Mouse (Mus musculus) neural tube, embryonic 10.5 days (tissue): ENCODE data around the gene Clic4.

Source experiments
- DNase-seq: peaks from one replicate; pipeline ENCODE4 v3.0.0-alpha.2; 2017; ENCODE audit warnings: low spot score; ENCODE audit errors: extremely low spot score

Gene Clic4

GRCm38 (mm10) chr4:135258521-135258920 lies 14.1 kb downstream of the Clic4 start:
- DNase-seq = no peak

GRCm38 (mm10) chr4:135257881-135258476 lies 14.6 kb downstream of the Clic4 start:
- DNase-seq = no peak

DNA sequence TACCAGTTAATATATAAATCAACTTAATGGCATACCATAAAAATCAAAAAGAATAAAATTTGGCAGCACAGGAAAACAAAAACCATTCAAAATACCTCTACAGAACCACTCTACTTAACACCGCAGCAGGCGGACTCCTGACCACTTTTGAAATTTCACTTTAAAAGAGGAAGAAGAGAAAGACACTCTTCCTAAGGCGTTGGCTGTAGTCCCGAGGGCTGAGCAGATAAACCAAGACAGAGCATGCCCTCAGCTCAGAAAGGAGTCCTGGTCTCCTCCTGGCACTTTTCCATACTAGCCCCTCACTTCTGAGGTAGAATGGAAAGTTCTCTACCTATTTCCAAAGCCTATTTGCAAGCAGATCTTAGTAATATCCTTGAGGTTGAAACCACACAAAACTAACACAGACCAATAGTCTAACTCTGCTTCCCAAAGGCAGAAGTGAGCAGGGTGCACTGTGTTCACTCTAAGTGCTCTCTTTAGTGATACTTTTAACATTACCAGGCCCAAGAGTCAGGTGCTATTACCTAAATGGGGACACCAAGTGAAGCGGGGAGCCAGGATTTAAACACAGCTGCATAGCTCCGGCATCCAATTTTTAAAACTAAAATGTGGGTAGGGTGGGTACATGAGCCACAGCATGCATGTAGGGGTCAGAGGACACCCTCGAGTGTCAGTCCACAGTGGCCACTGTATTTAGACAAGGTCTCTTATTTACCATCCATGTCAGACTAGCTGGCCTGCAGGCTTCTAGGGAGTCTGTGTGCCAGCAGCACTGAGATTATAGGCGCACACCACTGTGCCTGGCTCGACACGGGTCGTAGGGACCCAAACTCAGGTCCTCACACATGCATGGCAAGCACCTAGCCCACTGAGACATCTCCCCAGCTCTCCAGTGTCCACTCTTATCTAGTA lies 15.8 kb downstream of the Clic4 start:
- DNase-seq = no peak

- DNase-seq = no peak
Observed at GRCm38 (mm10) chr4:135254770-135255169, 17.8 kb downstream of the Clic4 start.

- no peak for DNase-seq
Observed at GRCm38 (mm10) chr4:135254321-135254720, 18.3 kb downstream of the Clic4 start.

GRCm38 (mm10) chr4:135253239-135254039 lies 19.2 kb downstream of the Clic4 start:
- no peak for DNase-seq

DNA sequence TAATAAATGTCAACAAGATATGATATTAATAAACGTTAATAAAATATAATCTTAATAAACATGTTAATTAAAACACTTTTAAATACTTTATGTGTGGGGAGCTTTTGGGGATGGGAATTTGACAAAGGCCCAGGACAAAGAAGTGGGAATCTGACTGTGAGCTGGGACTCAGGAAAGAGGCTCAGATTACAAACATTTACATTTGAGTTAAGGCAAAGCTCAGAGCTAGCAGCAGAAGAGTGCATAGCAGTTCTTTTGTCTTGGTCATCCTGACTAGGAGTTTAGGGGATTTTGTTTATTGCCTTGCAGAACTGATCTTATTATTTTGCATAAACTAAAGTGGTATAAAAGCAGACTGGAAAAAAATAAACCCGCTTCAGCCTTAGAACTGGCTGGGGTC lies 20.8 kb downstream of the Clic4 start:
- no peak for DNase-seq

DNA sequence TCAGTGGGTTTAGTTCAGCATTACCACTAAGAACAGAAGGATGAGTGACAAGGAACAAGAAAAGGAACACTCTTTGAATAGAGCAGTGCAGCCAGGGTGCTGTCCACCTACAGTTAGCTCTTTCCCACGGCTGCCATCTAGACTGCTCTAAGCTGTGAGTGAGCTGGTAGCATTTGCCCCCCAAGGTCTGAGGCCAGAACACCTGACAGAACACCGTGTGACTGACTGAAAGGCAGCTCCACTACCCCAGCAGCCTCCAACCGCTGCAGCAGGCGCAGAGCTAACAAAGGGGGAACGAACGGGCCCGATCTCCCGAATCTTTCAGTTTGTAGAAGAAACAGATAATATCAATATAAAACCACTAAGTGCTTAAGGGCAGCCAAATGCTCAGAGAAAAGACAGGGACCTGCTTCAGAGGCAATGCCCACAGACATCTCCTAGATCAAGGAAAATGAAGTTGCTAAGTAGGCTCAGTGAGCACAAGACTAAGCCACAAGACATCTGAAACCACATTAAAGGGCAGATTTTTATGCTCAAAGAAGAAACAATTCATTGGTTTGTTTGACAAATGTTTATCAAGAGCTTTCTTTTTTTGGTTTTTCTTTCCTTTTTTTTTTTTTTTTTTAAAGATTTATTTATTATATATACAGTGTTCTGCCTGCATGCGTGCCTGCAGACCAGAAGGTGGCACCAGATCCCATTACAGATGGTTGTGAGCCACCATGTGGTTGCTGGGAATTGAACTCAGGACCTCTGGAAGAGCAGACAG lies 24.2 kb downstream of the Clic4 start:
- DNase-seq = no peak

DNA sequence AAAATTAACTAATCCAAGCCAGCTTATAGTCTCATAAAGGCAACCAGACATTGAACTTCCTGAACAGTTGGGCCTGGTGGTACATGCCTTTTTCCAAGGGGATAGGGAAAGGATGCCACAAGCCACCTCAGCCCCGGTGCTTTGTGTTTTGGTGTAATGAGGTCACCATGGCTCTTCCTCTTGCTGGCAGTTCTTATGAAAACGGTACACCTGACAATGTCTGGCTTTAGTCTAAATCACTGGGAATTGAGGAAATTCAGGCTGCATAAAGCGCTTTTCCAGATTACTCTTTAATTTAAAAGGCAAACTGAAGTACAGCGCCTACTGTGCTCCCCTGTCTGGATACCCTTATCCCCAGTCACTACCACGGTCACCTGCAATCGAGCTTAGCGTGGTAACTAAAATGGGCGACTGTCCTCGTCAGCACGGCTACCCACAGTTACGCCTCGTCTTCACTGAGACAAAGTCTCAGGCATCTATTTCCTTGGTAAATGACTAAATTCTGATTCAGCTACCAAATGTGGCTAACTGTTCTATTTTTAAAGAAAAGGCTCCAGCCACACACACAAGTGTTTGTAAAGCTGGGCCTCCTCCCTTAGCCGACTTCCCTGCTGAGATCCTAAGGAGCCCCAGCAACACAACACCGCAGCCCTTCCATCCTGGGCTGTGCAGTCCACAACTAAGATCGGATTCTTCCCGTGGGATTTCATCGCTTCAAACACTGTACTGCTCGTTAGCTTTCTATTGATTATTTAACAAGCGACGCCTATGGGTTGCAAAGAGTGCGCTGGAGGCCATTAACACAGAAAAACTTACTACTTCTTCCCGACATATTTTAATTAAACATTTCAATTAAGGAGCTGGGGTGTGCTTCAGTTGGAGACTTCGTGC lies 25.5 kb downstream of the Clic4 start:
- no peak for DNase-seq

DNA sequence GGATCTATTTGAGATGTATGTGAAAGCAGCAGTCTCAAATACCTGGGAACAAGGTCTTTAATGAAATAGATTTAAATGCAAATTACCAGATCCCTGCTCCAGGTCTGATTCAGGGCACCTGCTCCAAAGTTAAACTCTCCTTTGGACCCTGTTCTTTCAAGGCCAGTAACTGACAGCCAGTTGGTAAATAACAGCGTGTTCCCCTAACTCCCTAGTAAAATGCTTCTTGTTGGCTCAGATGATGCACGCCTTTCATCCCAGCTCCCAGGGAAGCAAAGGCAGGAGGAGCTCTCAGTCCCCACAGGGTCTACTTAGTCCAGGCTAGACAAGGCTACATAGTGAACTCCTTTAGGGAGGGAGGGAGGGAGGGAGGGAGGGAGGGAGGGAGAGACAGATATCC lies 26.2 kb downstream of the Clic4 start:
- DNase-seq = no peak

DNA sequence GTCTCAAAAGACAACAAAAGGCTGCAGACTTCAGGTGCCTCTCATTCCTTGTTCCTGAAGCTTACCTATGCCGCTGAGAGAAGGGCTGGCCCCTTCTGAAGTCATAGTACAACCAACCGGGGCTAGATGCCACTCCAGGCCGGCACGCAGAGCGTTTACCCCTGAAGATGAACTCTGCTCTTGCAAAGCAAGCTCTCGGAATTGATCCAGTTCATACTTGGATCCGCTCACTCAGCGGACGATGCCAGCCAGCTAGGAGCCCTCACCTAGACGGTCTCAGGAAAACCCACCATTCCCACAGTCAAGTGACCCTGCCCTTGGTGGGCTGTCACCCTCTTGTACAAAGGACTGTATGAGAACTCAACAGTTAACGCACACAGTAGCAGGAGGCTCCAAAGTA lies 26.8 kb downstream of the Clic4 start:
- no peak for DNase-seq

- DNase-seq = no peak
Observed at GRCm38 (mm10) chr4:135244335-135244734, 28.3 kb downstream of the Clic4 start.

- DNase-seq = no peak
Observed at GRCm38 (mm10) chr4:135242913-135243541, 29.6 kb downstream of the Clic4 start.

DNA sequence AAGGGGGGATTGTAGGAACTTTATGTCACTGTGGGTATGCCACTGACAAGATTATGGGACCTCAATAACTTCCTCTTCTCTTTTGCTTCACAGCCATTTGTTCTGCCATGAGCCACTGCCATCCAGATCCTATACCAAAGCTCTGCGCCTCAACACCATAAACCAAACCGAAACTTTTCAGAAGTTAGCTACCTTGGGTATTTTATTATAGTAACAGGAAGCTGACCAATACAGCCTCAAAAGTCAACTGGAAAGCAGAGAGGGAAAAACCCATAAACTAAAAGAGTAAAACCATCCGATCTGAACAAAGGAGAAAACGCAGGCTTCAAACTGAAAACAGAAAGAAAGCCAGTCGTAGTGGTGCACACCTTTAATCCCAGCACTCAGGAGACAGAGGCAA lies 30.2 kb downstream of the Clic4 start:
- DNase-seq = no peak

- no peak for DNase-seq
Observed at GRCm38 (mm10) chr4:135241669-135242068, 30.9 kb downstream of the Clic4 start.

DNA sequence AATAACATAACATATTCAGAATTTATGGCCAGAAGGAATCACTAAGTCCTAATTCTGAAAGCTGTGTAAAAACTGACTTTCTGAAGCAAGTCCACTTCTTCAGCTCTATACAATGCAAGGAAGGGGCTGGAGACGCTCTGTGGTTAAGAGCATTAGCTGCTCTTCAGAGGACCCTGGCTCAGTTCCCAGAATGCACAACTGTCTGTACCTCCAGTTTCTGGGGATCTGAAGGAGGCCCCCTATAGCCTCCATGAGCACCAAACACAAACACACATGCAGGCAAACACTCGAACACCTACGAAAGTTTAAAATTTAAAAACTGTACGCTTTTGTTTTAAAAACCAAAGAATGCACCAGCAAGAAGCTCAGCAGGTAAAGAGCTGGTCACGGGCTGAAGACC lies 31.5 kb downstream of the Clic4 start:
- no peak for DNase-seq

GRCm38 (mm10) chr4:135240329-135240728 lies 32.3 kb downstream of the Clic4 start:
- DNase-seq = no peak

DNA sequence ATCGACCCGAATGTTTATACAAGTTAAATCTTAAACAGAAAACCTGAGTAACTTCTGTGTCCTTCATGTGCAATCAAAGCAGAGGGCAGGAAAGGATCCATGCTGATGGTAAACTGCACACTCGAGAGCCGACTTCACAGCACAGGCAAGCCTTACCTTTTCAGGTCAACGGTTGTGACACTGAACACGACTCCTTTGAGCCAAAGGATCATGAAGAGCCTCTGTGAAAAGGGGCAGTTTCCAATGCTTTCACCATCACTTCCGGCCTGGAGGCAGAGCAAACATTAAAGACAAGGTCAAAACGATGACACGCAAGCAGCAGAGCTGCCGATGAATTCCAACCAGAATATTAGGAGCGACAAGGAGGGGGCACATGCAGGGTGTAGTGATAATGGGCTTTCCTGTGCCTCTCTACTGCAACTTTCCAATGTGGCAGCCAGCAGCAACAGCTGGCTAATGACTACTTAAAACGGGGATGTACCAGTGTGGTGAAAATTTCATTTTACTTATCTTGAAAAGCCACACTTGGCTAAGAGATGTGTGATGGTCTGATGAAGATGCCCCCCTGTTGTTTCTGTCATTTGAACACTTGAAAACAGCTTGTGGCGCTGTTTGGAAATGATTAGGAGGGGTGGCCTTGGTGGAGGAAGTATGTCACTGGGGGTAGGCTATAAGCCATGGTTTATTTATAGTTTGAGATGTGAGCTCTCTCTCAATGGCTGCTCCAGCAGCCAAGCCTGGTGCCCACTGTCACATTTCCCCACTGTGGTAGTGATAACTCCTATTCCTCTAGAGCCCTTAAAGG lies 33.7 kb downstream of the Clic4 start:
- no peak for DNase-seq

DNA sequence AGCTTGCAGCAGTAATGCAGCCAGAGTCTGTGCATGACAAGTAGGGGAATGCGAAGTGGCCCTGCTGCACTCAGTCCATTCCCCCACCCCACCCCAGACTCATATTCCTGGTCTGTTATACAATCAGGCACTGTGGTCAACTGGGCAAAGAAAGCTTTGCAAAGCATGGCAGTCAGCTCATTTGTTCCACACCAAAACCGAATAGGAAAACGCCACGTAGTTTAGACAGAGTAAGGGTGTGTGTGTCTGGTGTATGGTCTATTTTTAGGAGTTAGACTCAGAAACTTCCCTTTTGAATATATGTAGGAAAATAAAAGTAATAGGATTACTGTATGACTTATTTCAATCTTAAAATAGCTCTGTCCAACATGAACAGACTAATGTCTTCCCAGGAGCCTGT lies 36.0 kb downstream of the Clic4 start:
- no peak for DNase-seq
